In the genomic region with DNA sequence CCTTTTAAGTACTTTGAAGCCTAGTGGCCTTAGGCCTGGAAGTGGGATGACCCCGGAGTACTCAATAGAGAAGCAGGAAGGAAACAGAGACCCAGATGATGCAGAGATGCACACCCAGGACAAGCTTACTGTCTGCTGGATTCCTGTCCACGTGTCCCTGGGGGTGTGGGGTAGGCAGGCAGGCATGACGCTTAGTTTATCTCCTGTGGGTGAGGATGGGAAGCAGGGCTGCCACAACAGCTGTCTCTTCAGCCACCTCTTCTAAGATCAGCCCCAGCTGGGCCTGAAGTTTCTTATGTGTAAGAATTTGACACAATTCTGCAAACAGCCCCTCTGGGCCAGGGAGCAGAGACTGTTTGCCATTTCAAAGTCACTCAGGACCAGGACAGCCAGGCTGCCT, we compare ENCODE assay signal across 24 mouse cellular contexts. TPM values are rescaled to one million over a fixed set of nuclear protein-coding genes. Genes with fewer than 3 reads are reported as not detected.
DNase-seq lines count a peak whose midpoint lies in the region; ATAC-seq and TF ChIP-seq lines count a peak whose summit lies in the region.
"Had no signal": no experiment of that assay in that cellular context is flagged by ENCODE, and none has a peak within 500 bp of the region (broad histone marks: within the 10 kb centered on the region; RNA-seq: fewer than 3 reads in every experiment).

No protein-coding gene starts in this region.

- no peak overlapping the region for H3K27ac ChIP-seq in limb, embryonic 14.5 days (replicated peaks; ENCODE audit: low read depth, low read length)
- H3K27ac ChIP-seq in cerebellum, adult 2 months (ENCODE audit: insufficient read depth, low read length), result no peak overlapping the region
- H3K27ac ChIP-seq: embryonic facial prominence, embryonic 12.5 days; hindbrain, embryonic 10.5 days; intestine, embryonic 15.5 days; kidney, embryonic 15.5 days; liver, embryonic 13.5 days; stomach, postnatal 0 days had no signal

- H3K9ac ChIP-seq in limb, embryonic 14.5 days (ENCODE audit: low read depth, low read length, severe bottlenecking), result 0 out of 2 replicates have a peak overlapping the region, but pooled peaks have one; percentile 16
- H3K9ac ChIP-seq: embryonic facial prominence, embryonic 12.5 days; heart, embryonic 12.5 days; intestine, embryonic 15.5 days; kidney, embryonic 15.5 days; liver, embryonic 13.5 days had no signal

- WGBS in limb, embryonic 14.5 days, result 62% methylated on average over 3 of the region's 3 CpGs
- WGBS in cerebellum, adult 2 months, result 89% methylated on average over 3 of the region's 3 CpGs

- DNase-seq in adrenal gland, postnatal 36 days, result peak; percentile 24 to 36
- DNase-seq in adrenal gland, adult 18-20 months (ENCODE audit: low spot score in 2 of 2), result no peak
- DNase-seq in kidney, postnatal 36 days, result peak; percentile 26 to 38
- DNase-seq in kidney, postnatal 10 days, result no peak
- DNase-seq in limb, embryonic 14.5 days (ENCODE audit: low spot score), result no peak
- DNase-seq in cerebellum, adult 2 months, result no peak
- DNase-seq: adrenal gland, postnatal 10 days; cerebellum, adult 9-11 months; gastrocnemius, postnatal 25 days; heart, adult 18-20 months; heart, postnatal 10 days; liver, embryonic 13.5 days had no signal

- no peaks in the 10 kb centered on the region for H3K27me3 ChIP-seq in megakaryocyte, embryonic 14.5 days (replicated peaks)
- no peaks in the 10 kb centered on the region for H3K27me3 ChIP-seq in limb, embryonic 14.5 days (ENCODE audit: control insufficient read depth, insufficient read depth, low read length)
- no peaks in the 10 kb centered on the region for H3K27me3 ChIP-seq in cerebellum, adult 2 months (ENCODE audit: control insufficient read depth, insufficient read depth, low read length)
- H3K27me3 ChIP-seq: embryonic facial prominence, embryonic 12.5 days; heart, embryonic 12.5 days; intestine, embryonic 15.5 days; kidney, embryonic 15.5 days; liver, embryonic 13.5 days had no signal

- no peak for ATAC-seq in megakaryocyte, adult 5-6 weeks (ENCODE audit: poor library complexity, severe bottlenecking)
- no peak for ATAC-seq in limb, embryonic 14.5 days (ENCODE audit: low FRiP score, low read depth)
- ATAC-seq: activated CD4-positive, CD25-positive, alpha-beta regulatory T cell, adult 4 months; forebrain, embryonic 14.5 days; hindbrain, embryonic 16.5 days; intestine, embryonic 15.5 days; midbrain, embryonic 16.5 days had no signal

- no peak overlapping the region for H3K4me2 ChIP-seq in limb, embryonic 14.5 days (replicated peaks; ENCODE audit: low read depth, low read length, severe bottlenecking)
- H3K4me2 ChIP-seq: embryonic facial prominence, embryonic 12.5 days; heart, embryonic 12.5 days; intestine, embryonic 15.5 days; kidney, embryonic 15.5 days; liver, embryonic 13.5 days had no signal

- no peak for TF ChIP-seq CTCF in cerebellum, adult 2 months (IDR thresholded peaks at IDR 0.05; ENCODE audit: borderline replicate concordance, insufficient read depth, low read depth, low read length)

- H3K4me3 ChIP-seq in megakaryocyte, embryonic 14.5 days (replicated peaks), result peak overlapping the region; percentile 72
- H3K4me3 ChIP-seq in limb, embryonic 14.5 days (replicated peaks; ENCODE audit: low read length), result no peak overlapping the region
- H3K4me3 ChIP-seq in cerebellum, adult 2 months (replicated peaks; ENCODE audit: insufficient read depth, low read depth, low read length), result no peak overlapping the region
- H3K4me3 ChIP-seq: embryonic facial prominence, embryonic 12.5 days; heart, embryonic 12.5 days; hindbrain, embryonic 10.5 days; intestine, embryonic 15.5 days; kidney, embryonic 15.5 days; liver, embryonic 13.5 days had no signal

- H3K4me1 ChIP-seq in megakaryocyte, embryonic 14.5 days, result peaks cover 92% of the 10 kb centered on the region
- H3K4me1 ChIP-seq in limb, embryonic 14.5 days (ENCODE audit: control insufficient read depth, insufficient read depth, low read length), result peaks cover 17% of the 10 kb centered on the region; the same call in 1 of the 2 replicates
- H3K4me1 ChIP-seq in cerebellum, adult 2 months (ENCODE audit: control insufficient read depth, insufficient read depth, low read length), result peaks cover 14% of the 10 kb centered on the region
- H3K4me1 ChIP-seq: intestine, embryonic 15.5 days; kidney, embryonic 15.5 days; liver, embryonic 13.5 days had no signal

- peaks cover 96% of the 10 kb centered on the region for H3K36me3 ChIP-seq in megakaryocyte, embryonic 14.5 days (replicated peaks; ENCODE audit: low read length)
- peaks cover 18% of the 10 kb centered on the region for H3K36me3 ChIP-seq in limb, embryonic 14.5 days (ENCODE audit: control insufficient read depth, insufficient read depth, low read length)

- no peaks in the 10 kb centered on the region for H3K9me3 ChIP-seq in megakaryocyte, embryonic 14.5 days
- H3K9me3 ChIP-seq in limb, embryonic 14.5 days (ENCODE audit: control insufficient read depth, low read length), result no peaks in the 10 kb centered on the region
- H3K9me3 ChIP-seq: embryonic facial prominence, embryonic 12.5 days; heart, embryonic 12.5 days; hindbrain, embryonic 10.5 days; intestine, embryonic 15.5 days; kidney, embryonic 15.5 days; liver, embryonic 13.5 days had no signal

- TF ChIP-seq POLR2A in limb, embryonic 14.5 days (IDR thresholded peaks at IDR 0.05; ENCODE audit: borderline replicate concordance, extremely low read depth, insufficient read depth, insufficient read length), result no peak
- TF ChIP-seq POLR2A in cerebellum, adult 2 months (IDR thresholded peaks at IDR 0.05; ENCODE audit: borderline replicate concordance, insufficient read depth, low read length), result no peak

RNA-seq across cellular contexts. Expression of a gene that starts 42.3 kb away (rescaled TPM):
- 10 to 100 TPM; 20.8 to 23.1 TPM for total RNA-seq in adrenal gland, postnatal 36 days (2021)
- 10 to 100 TPM; 18.6 to 20.0 TPM for total RNA-seq in adrenal gland, adult 18-20 months (2021)
- polyA plus RNA-seq in megakaryocyte, embryonic 14.5 days (2012; ENCODE audit: insufficient read depth, low replicate concordance), result 149 and 562 TPM in 2 replicates
- 0.80 and 0.85 TPM in 2 replicates for total RNA-seq in megakaryocyte, adult 5-6 weeks (2015)
- total RNA-seq in megakaryocyte, adult 5-6 weeks (2017), result 0.04 and 0.41 TPM in 2 replicates
- 78.7 and 115 TPM in 2 replicates for polyA plus RNA-seq in limb, embryonic 14.5 days (2012; rRNA removed)
- polyA plus RNA-seq in limb, embryonic 14.5 days (2014; fragmentation: Nextera tagmentation; extraction: Ambion mirVana), result 19.1 and 28.0 TPM in 2 replicates
- polyA plus RNA-seq in cerebellum, adult 2 months (2012; rRNA removed), result 257 and 288 TPM in 2 replicates

Comparison
In these comparisons a context has a peak if more than half of its experiments do, and no peak if none do; other contexts are left out.
1. DNase-seq: peak in adrenal gland, postnatal 36 days (2 of 2) and kidney, postnatal 36 days (2 of 2); none in adrenal gland, adult 18-20 months (0 of 2), kidney, postnatal 10 days (single experiment), limb, embryonic 14.5 days (single experiment) and cerebellum, adult 2 months (0 of 2).
2. RNA of a gene that starts 42.3 kb away (total RNA-seq): 20.8 to 23.1 TPM in adrenal gland, postnatal 36 days and 18.6 to 20.0 TPM in adrenal gland, adult 18-20 months; 0.04 to 0.85 TPM in megakaryocyte, adult 5-6 weeks; every median in the first group is over 10 times any median in the second.